Mouse (Mus musculus) thymus, postnatal 36 days (tissue): Measurements from ENCODE around the gene Cpeb1.
A peak's percentile ranks its signal among the peaks of the same experiment; 100 is the strongest.
"Not testable (repeated sequence)": the region's sequence is repeated elsewhere in the genome, so short reads cannot be mapped to it uniquely, and the experiment has no call there.

Experiments used
- DNase-seq, 2 experiments: peaks; one replicate each; pipeline ENCODE4 v3.0.0; 2022; ENCODE audit warnings: mixed read lengths in 2 of 2

The Cpeb1 gene

DNA sequence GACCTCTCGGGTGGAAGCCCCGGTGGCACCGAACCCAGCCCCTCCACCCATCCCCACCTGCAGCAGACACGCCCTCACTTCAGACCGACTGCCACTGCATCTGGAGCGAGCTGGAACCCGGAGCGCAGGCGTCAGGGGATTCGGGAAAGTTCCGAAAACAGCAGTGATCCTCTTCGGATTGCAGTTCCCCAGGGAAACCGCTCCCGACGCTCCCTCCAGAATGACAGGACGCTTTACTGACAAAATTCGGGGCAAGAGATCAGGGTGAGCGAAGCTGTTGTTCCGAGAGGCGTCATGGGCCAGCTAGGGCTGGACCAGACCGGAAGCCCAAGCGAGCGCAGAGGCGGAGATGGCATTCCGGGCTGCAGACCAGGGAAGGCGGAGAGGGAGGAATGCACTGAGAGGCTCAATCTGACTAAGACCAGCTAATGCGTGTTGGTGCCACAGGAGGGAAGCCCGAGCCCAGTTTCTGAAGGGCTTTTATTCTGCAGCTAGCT is at the start of gene Cpeb1:
Cpeb1 (minus strand) TSS at position 311 of the 497 bp plus-strand sequence.
- DNase-seq = no peak

- DNase-seq = no peak
These were observed 45.8 kb upstream of the Cpeb1 start for GRCm38 (mm10) chr7:81501050-81501449.

GRCm38 (mm10) chr7:81498181-81498580 is 42.9 kb upstream of the Cpeb1 start, which contains the start of gene BC048679:
BC048679 (minus strand) TSS chr7:81498281.
- DNase-seq = no peak

DNA sequence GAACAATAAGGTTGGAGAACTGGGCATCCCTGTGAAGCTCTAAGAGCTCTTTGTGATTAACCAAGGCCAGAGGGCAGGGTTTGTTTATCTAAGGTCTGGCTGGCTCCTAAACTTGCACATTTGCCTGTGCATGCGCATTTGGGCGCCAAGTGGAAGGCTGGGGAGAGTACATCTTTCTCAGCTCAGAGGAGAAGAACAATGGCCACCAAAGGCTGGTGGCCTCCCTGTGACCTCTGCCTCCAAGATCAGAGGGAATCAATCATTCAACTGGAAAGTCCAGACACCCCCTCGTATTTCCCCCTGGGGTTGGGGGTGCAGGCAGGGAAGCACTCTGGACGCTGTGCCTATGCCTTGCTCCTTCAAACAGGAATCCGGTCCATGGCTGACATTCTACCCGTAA is 41.9 kb upstream of the Cpeb1 start:
- no peak for DNase-seq

DNA sequence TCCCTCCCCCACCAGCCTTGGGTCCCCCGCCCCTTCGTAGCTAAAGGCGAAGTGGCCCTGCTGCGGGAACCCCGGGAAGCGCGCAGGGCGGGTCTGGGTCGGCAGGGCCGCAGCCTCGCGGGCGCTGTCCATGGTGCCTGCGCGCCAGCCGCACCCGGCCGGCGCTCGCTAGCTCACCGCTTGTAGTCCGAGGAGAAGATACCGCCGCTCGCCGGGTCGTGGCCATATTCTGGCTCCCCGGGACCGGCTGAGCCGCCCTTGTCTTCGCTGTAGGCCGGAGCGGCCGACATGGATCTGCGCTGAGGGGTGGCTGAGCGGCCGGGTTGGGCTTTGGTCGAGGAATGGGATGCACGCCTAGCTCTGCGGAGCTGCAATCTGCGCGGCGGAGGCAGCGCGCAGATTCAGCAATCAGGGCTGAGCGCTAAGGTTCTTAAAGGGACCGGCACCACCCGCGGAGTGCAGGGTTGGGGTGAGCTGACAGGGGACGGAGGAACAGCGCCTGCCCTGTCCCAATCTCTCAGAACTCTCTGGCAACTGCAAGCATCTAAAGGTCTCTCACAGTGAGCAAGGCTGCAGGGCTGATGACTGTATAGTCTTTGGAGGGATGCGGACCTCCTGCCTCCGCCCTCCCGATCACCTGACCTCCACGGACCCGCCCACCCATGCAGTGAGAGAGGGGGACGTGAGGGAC is 38.2 kb upstream of the Cpeb1 start, which contains the start of gene Ap3b2:
Ap3b2 (minus strand) TSS at position 595 of the 691 bp plus-strand sequence.
- peak; percentile 19 to 33 for DNase-seq

DNA sequence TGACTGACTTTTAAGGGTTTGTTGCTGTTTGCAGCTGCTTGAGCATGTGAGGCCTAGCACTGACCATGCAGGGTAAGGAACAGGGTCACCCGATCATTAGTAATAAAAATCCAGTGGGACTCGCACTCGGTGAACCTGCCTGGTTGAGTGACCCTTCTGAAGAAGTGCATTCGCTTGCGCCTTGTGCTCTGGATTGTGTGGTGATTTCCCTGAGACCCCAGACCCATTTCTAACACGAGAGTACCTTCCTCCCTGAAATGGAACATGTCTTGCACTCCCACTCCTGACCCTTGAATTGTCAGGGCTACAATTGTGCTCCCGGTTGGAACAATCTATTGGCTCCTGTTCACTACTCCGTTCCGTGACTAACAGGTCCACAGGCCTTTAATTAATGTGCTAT is 37.4 kb upstream of the Cpeb1 start:
- DNase-seq = no peak

GRCm38 (mm10) chr7:81489649-81490048 is 34.4 kb upstream of the Cpeb1 start:
- DNase-seq = no peak

- DNase-seq = no peak
These were observed 25.5 kb upstream of the Cpeb1 start for GRCm38 (mm10) chr7:81480800-81481199.

DNA sequence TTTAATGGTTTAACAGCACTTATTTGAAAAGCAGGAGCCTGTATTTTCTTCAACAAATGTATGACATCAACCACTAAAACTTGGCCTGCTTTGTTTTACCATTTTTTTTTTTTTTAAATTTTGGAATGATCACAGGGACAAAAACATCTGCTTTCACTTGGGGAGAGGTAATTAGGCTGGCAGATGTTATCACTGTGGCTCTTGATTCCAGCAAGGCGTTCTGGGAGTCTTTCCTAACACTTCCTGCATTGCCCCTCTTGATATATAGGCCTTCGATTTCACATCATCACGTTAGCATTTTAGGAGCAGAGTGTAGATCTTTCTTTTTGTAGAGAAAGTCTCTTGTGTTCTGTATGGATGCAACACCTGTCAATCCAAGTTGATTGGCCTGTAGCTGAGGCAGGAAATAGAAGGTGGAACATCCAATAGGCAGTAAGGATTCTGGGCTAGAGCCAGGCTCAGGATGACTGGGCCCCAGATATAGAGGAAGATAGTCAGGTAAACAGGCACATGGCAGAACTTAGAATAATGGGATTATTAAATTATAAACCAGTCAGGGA is 24.3 kb upstream of the Cpeb1 start:
- no peak for DNase-seq

GRCm38 (mm10) chr7:81478261-81478660 is 23.0 kb upstream of the Cpeb1 start:
- DNase-seq = not testable (repeated sequence)

GRCm38 (mm10) chr7:81476833-81477232 is 21.6 kb upstream of the Cpeb1 start:
- no peak for DNase-seq

DNA sequence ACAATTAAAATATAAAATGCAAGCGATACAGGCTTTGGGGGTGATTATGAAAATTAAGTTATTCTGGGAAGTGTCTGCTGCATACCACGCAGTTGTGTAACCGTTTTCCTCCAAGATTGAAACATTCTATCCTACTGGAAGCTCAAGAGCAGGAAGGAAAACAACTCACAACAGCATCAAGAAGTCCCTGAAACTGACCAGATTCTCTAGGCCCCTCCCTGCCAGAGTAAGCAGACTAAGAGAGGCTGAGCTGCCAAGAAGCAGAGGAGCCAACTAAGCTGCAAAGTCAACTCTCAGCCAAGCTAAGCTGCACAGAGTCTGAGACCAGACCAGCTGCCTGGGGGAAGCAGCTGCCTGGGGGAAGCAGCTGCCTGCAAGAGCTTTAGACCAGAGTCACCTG is 20.0 kb upstream of the Cpeb1 start:
- DNase-seq = no peak

- no peak for DNase-seq
These were observed 9.7 kb upstream of the Cpeb1 start for GRCm38 (mm10) chr7:81464906-81465450.

GRCm38 (mm10) chr7:81464116-81464515 is 8.9 kb upstream of the Cpeb1 start:
- no peak for DNase-seq

GRCm38 (mm10) chr7:81462815-81463214 is 7.5 kb upstream of the Cpeb1 start:
- DNase-seq = no peak

DNA sequence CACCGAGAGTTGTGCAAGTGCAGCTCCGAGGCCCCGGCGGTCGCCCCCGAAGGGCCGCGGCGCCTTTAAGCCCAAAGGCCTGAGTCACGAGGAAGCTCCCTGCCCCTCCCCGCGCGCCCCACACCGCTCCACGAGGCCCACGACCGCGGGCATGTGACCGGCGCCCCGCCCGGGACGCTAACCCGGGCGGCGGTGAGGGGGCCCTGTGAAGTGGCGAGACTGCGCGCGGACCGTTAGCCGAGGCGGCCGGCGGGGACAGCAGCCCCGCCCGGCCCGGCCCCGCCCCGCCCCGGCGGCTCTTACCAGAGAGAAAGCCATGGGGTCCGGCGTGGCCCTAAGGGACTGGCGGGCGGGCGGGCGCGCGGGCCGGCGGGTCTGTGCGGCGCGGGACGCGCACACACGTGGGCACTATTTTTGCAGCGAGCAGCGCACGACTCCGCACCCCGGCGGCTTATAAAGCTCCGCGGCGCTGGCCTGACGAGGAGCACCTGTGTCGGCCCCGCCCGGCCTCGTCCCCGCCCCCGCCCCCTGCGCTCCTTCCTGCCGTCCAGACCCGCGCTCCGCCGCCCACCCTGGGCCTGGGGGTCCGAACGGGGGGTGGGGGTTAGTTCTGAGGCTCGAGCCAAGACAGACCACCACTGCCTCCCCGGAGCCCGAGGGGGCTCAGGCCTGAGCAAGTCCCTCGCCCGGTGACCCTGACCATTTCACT is 780 bp downstream of the Cpeb1 start:
- DNase-seq = peak; percentile 5 to 19

DNA sequence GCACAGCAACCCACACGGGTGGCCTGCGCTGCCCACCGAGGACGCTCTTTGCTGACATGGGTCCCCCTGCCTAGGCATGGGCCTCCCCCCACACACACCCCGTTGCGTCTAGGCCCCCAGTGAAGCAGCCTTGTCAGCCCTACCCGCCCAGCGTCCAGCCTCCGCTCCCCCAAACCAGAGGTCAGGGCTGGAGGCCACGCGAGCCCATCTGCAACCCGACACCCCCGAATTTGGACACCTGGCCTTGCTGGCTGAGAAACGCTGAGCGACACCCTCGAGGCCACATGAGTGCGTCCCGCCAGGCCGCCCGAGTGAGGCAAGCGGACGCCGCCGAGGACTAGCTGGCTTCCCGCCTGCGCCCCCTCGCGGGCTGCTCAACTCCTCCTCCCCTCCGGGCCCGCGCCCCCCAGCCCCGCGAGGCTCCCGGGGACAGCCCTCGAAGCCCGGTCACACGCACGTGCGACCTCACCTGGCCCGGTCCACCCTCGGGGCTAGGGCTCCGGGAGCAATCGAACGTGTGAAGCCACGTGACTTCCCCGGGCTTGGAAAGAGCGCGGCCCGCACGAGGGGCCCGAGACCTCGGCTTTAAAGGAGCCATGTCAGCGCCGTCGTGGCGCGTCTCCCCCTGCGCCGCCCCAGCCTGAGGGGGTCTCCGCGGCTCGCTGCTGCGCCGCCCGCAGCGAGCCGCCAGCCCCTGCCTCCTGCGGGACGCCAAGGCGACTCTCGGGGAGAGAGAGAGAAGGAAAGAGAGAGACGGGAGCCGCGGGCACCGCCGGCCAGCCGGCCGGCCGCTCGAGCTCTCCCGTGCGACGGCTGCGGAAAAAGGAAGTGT is 1.6 kb downstream of the Cpeb1 start:
- peak; percentile 43 to 51 for DNase-seq

GRCm38 (mm10) chr7:81452971-81453441 is 2.3 kb downstream of the Cpeb1 start:
- no peak for DNase-seq

- DNase-seq = no peak
These were observed 56.3 kb downstream of the Cpeb1 start for GRCm38 (mm10) chr7:81398957-81399356.

- no peak for DNase-seq
These were observed 75.9 kb downstream of the Cpeb1 start for GRCm38 (mm10) chr7:81379363-81379762.

GRCm38 (mm10) chr7:81372337-81372920 is 82.8 kb downstream of the Cpeb1 start:
- DNase-seq = no peak

DNA sequence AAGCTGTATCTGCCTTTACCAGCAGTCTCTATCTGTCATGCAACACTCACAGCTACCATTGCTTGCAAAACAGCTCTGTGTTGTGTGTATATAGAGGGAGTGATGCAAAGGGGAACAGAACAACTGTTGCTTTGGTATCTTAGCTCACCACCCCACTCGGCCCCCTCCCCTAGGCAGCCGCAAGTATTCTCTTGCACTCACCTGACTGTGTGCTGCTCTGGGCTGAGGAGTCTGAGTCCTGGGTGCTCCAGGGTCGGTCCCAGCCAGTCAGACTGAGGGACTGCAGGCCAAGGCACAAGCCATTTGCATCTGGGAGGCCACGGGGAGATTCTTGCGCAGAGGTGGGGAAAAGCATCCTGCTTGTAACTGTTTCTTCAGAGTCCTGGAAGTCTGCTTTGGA is 83.5 kb downstream of the Cpeb1 start:
- no peak for DNase-seq
